Mouse (Mus musculus): ENCODE results near the gene Ckmt2. TPM values are rescaled to one million over a fixed set of nuclear protein-coding genes. Genes with fewer than 3 reads are reported as not detected.

Gene Ckmt2
- not detected for polyA plus RNA-seq (2017; shearing (Covaris generic))

GRCm38 (mm10) chr13:91876741-91877349, at the start of gene Ckmt2:
Gene Ckmt2 (minus strand): TSS chr13:91876885.

GRCm38 (mm10) chr13:91807155-91807839, 69.4 kb downstream of the Ckmt2 start, which contains the start of gene Zcchc9:
Gene Zcchc9 (minus strand): TSS chr13:91807705.

Other genes with a start within 250 kb of the Ckmt2 start
- gene Acot12, start 135.4 kb downstream of the Ckmt2 start, polyA plus RNA-seq (2017; shearing (Covaris generic)): under 1 TPM; 0.21 to 0.53 TPM
- gene Zcchc9, start 69.2 kb downstream of the Ckmt2 start, polyA plus RNA-seq (2017; shearing (Covaris generic)): 10 to 100 TPM; 37.1 to 38.2 TPM

All from inflammation-experienced regulatory T-cells (primary cell).